Mouse (Mus musculus): ENCODE results near the gene Sh2d5. TPM values are rescaled to one million over a fixed set of nuclear protein-coding genes. Genes with fewer than 3 reads are reported as not detected.

Gene Sh2d5
- total RNA-seq, 2 experiments from 2014 or later = 0.25 TPM; not detected in 1

- intact Hi-C loops (cut with DNase I) = no loop called here
- DNase-seq (ENCODE audit: low spot score) = no peak
These were observed 60.2 kb downstream of the Sh2d5 start for GRCm38 (mm10) chr4:138310311-138310910.

Other genes starting within 250 kb of the Sh2d5 start
- gene Hp1bp3, start 34.1 kb upstream of the Sh2d5 start, total RNA-seq (2021) = 10 to 100 TPM; 80.9 to 81.8 TPM
- under 1 TPM; 0.13 to 0.22 TPM for gene Kif17, start within 50 bp of the Sh2d5 start, total RNA-seq (2021)
- gene Ddost, start 54.3 kb downstream of the Sh2d5 start, total RNA-seq (2021) = 10 to 100 TPM; 63.6 to 68.4 TPM
- gene Pink1, start 75.9 kb downstream of the Sh2d5 start, total RNA-seq (2021) = 100 to 1,000 TPM; 560 to 591 TPM
- gene Cda, start 117.6 kb downstream of the Sh2d5 start, total RNA-seq (2021) = 1 to 10 TPM; 1.3 to 1.8 TPM
- under 1 TPM in 1 of 2 experiments, not detected in 1; 0.11 TPM for gene Fam43b, start 146.1 kb downstream of the Sh2d5 start, total RNA-seq (2021)
- gene Mul1, start 184.3 kb downstream of the Sh2d5 start, total RNA-seq (2021) = 10 to 100 TPM; 68.1 to 79.0 TPM
- 10 to 100 TPM in 1 of 2 experiments, 1 to 10 TPM in 1; 9.6 to 11.2 TPM for gene Camk2n1, start 203.9 kb downstream of the Sh2d5 start, total RNA-seq (2021)